Mouse (Mus musculus) midbrain, embryonic 16.5 days (tissue): Measurements from ENCODE around the gene Gm3696. TPM values are rescaled to one million over a fixed set of nuclear protein-coding genes. Genes with fewer than 3 reads are reported as not detected.
"Not testable (repeated sequence)": the region's sequence is repeated elsewhere in the genome, so short reads cannot be mapped to it uniquely, and the experiment has no call there.

Experiments
- ATAC-seq: fragments of 200-750 bp; cut with Nextera tagmentation; 2 replicates; pipeline ENCODE4 v1.8.0; 2017; ENCODE audit warnings: moderate TSS enrichment
- H3K27ac ChIP-seq: fragments of 300-500 bp; sonication (generic); 2 replicates; pipeline ENCODE4 v1.5.1; 2014; ENCODE audit warnings: mild to moderate bottlenecking, low read length, mixed read lengths
- H3K27me3 ChIP-seq: fragments of 300-500 bp; sonication (generic); 2 replicates; pipeline ENCODE4 v1.6.1; 2014; ENCODE audit warnings: low read depth, low read length, mixed read lengths; ENCODE audit not compliant: control insufficient read depth, insufficient read depth
- H3K36me3 ChIP-seq: fragments of 300-500 bp; sonication (generic); 2 replicates; pipeline ENCODE4 v1.6.1; 2014; ENCODE audit warnings: mild to moderate bottlenecking, low read length, moderate library complexity, mixed read lengths; ENCODE audit not compliant: control insufficient read depth, insufficient read depth
- H3K4me1 ChIP-seq: fragments of 300-500 bp; sonication (generic); 2 replicates; pipeline ENCODE4 v1.6.1; 2014; ENCODE audit warnings: mild to moderate bottlenecking, low read length, mixed read lengths; ENCODE audit not compliant: control insufficient read depth, insufficient read depth
- H3K4me2 ChIP-seq: fragments of 300-500 bp; sonication (generic); 2 replicates; pipeline ENCODE4 v1.6.1; 2014; ENCODE audit warnings: mild to moderate bottlenecking, low read length, mixed read lengths
- H3K4me3 ChIP-seq: fragments of 300-500 bp; sonication (generic); 2 replicates; pipeline ENCODE4 v1.5.1; 2014; ENCODE audit warnings: low read depth, mild to moderate bottlenecking, low read length, moderate library complexity, mixed read lengths
- H3K9ac ChIP-seq: fragments of 300-500 bp; sonication (generic); 2 replicates; pipeline ENCODE4 v1.6.1; 2014; ENCODE audit warnings: low read depth, low read length, mixed read lengths
- H3K9me3 ChIP-seq: fragments of 300-500 bp; sonication (generic); replicated peaks from 2 replicates; pipeline ENCODE4 v1.6.1; 2014; ENCODE audit warnings: mild to moderate bottlenecking, low read length, mixed read lengths; ENCODE audit not compliant: control insufficient read depth, poor library complexity, severe bottlenecking
- WGBS: fragments of 180-500 bp; shearing (Covaris S2); extraction: QIAGEN DNeasy Blood & Tissue Kit; methylation state at CpG from one replicate; pipeline ENCODE4 v1.1.7; 2014; 5-methylcytosine and 5-hydroxymethylcytosine counted together
- polyA plus RNA-seq: library from polyadenylated mRNA; unstranded; fragments of >200 nt; fragmentation: Nextera tagmentation; extraction: Ambion mirVana; gene quantifications from 2 replicates; pipeline ENCODE4 v1.2.1, GENCODE M21; 2015

Gene Gm3696
- 8.1 and 9.9 TPM in 2 replicates for polyA plus RNA-seq

DNA sequence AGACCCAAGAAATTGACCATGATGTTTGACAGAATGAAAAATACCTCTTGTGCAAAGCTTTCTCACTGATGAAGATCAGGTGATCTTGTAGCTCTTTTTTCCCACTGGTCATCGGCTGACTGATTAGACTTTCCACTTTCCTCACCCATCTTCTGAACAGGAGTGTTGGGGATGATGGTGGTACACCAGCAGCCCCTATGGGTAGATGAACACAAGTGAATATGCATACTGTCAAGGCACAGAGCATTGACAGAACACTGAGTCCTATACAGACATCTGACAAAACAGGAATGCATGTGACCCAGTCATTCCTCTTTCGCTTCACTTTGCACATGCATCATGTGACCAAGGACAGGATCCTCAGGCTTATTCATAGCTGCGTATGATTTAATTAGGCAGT, at the start of gene Gm3696:
Gene Gm3696 (minus strand): TSS at position 101 of the 400 bp plus-strand sequence.
- H3K4me3 ChIP-seq, H3K4me2 ChIP-seq, H3K4me1 ChIP-seq, H3K9me3 ChIP-seq, H3K27me3 ChIP-seq, ATAC-seq, H3K27ac ChIP-seq, H3K36me3 ChIP-seq, H3K9ac ChIP-seq: not testable (repeated sequence)
- WGBS, result 64% methylated on average over 1 of the region's 3 CpGs

DNA sequence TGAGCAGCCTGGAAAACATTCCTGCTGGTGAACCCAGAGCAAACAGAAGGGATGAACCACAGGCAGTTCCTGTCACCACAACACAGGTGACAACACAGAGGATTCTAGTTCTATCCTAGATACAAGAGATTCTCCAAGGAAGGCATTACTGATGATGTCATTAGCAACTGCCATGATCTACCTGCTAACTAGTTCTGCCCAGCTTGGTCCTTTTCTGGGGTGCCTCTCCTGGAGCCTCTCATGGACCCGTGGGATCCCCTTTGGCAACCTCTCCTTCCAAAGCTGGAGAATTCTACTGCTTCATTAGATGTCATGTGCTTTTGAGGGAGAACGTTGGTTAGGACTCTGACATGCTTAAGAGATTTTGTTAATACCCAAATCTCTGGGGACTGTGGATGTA, 24.9 kb upstream of the Gm3696 start, which contains the start of gene Gm6676:
Gene Gm6676 (minus strand): TSS at position 101 of the 400 bp plus-strand sequence.
- WGBS, result no CpG with 5 or more reads among the region's 2 CpGs
- not testable (repeated sequence) for ATAC-seq, H3K4me1 ChIP-seq, H3K27ac ChIP-seq, H3K4me2 ChIP-seq, H3K27me3 ChIP-seq, H3K4me3 ChIP-seq, H3K9ac ChIP-seq, H3K9me3 ChIP-seq, H3K36me3 ChIP-seq

DNA sequence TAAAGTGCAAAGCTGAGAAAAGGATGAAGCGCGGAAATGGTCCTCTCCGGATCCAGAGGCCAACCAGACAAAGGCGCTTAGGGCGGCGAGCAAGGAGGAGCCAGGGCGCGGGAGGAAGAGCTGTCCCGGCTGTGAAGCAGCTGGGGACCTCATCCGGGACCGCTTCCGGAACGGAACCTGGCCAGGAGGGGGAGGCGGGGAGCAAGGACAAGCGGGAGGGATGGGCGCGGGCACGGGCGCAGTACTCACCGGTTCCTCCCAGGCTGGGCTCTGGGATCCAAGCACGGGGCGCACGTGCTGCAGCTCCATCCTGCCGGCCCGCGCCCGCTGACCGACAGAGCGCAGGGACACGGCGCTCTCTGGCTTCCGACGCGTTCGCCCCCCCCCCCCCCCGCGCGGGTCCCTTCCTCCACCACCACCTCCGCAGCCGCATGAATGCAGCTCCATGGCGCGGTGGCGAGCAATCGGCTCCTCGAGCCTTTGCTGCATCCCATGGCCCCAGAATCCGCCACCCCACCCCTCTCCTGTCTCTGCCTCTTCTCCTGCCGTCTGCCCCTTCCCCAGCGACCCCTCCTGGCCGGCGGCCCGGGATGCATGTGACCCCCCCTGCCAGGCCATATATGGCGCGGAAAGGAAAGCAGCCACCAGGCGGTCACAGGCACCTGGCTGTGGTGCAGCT, 4.8 kb upstream of the Gm3696 start:
- not testable (repeated sequence) for H3K9me3 ChIP-seq, H3K4me1 ChIP-seq, H3K36me3 ChIP-seq, H3K27me3 ChIP-seq
- 0% methylated on average over 4 of the region's 54 CpGs for WGBS
- ATAC-seq, result peak; percentile 86
- H3K4me2 ChIP-seq, result peak overlapping the region; percentile 43
- H3K4me3 ChIP-seq, result peak overlapping the region; percentile 43
- peak overlapping the region; percentile 73 for H3K9ac ChIP-seq
- peak overlapping the region; percentile 86 for H3K27ac ChIP-seq

DNA sequence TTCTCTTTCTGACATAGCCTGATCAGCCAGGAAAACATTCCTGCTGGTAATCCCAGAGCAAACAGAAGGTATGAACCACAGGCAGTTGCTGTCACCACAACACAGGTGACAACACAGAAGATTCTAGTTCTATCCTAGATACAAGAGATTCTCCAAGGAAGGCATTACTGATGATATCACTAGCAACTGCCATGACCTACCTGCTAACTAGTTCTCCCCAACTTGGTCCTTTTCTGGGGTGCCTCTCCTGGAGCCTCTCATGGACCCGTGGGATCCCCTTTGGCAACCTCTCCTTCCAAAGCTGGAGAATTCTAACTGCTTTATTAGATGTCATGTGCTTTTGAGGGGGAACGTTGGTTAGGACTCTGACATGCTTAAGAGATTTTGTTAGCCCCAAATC, 55.6 kb downstream of the Gm3696 start, which contains the start of gene Gm3685:
Gene Gm3685 (minus strand): TSS at position 101 of the 400 bp plus-strand sequence.
- not testable (repeated sequence) for H3K4me3 ChIP-seq, ATAC-seq, H3K27me3 ChIP-seq, H3K9me3 ChIP-seq, H3K36me3 ChIP-seq, H3K4me1 ChIP-seq, H3K4me2 ChIP-seq, H3K9ac ChIP-seq, H3K27ac ChIP-seq
- WGBS, result no CpG with 5 or more reads among the region's 2 CpGs

Other genes starting within 250 kb of the Gm3696 start
- gene Gm3667, start 210.7 kb downstream of the Gm3696 start, polyA plus RNA-seq, result 12.9 and 14.0 TPM in 2 replicates
- gene Gm6356, start 126.8 kb downstream of the Gm3696 start, polyA plus RNA-seq, result not detected in 2 replicates
- 4.8 and 6.6 TPM in 2 replicates for gene Gm10406, start 73.2 kb downstream of the Gm3696 start, polyA plus RNA-seq
- gene Gm3685, start 55.7 kb downstream of the Gm3696 start, polyA plus RNA-seq, result not detected in 2 replicates
- gene Gm6676, start 24.8 kb upstream of the Gm3696 start, polyA plus RNA-seq, result not detected in 2 replicates
- 14.3 and 15.5 TPM in 2 replicates for gene Gm3512, start 73.9 kb upstream of the Gm3696 start, polyA plus RNA-seq
- not detected in 2 replicates for gene Gm16434, start 93.9 kb upstream of the Gm3696 start, polyA plus RNA-seq
- gene Gm3727, start 164.1 kb upstream of the Gm3696 start, polyA plus RNA-seq, result not detected in 2 replicates
- 7.2 and 7.7 TPM in 2 replicates for gene Gm3739, start 214.4 kb upstream of the Gm3696 start, polyA plus RNA-seq
- not detected in 2 replicates for gene Gm5797, start 231.8 kb upstream of the Gm3696 start, polyA plus RNA-seq